Mouse (Mus musculus): ENCODE data around the gene Gm3187. TPM values are rescaled to one million over a fixed set of nuclear protein-coding genes. Genes with fewer than 3 reads are reported as not detected.
"Not testable (repeated sequence)": the region's sequence is repeated elsewhere in the genome, so short reads cannot be mapped to it uniquely, and the experiment has no call there.

The Gm3187 gene
- polyA plus RNA-seq (2015; fragmentation: Nextera tagmentation; extraction: Ambion mirVana), result not detected in 2 replicates

DNA sequence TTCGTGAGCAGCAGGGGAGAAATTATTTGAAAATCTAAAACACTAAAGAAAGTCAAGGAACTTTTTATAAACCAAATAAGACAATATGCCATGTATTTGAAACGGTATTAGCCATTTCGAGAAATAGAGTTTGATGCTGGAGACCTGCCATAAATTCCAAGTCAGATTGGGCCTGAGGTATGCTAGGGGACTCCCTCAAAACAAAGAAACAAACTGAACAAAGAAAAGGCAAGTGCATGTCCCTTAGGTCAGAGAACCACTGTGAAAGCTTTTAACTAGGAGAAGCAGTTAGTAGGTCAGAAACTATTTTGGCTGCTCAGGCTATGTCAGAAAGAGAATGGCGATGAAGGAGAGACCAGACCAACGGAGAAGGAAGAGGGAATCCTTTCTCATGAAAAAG lies at the start of gene Gm3187:
Gene Gm3187 (plus strand): TSS at position 301 of the 400 bp plus-strand sequence.
- not testable (repeated sequence) for H3K4me2 ChIP-seq; H3K4me1 ChIP-seq (replicated peaks); H3K27me3 ChIP-seq; ATAC-seq (ENCODE audit: low FRiP score); H3K9ac ChIP-seq; H3K27ac ChIP-seq; H3K36me3 ChIP-seq; H3K9me3 ChIP-seq; H3K4me3 ChIP-seq
- 80% methylated on average over 5 of the region's 5 CpGs for WGBS

DNA sequence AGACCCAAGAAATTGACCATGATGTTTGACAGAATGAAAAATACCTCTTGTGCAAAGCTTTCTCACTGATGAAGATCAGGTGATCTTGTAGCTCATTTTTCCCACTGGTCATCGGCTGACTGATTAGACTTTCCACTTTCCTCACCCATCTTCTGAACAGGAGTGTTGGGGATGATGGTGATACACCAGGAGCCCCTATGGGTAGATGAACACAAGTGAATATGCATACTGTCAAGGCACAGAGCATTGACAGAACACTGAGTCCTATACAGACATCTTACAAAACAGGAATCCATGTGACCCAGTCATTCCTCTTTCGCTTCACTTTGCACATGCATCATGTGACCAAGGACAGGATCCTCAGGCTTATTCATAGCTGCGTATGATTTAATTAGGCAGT lies 28.6 kb upstream of the Gm3187 start, which contains the start of gene Gm3194:
Gene Gm3194 (minus strand): TSS at position 101 of the 400 bp plus-strand sequence.
- WGBS, result no CpG with 5 or more reads among the region's 3 CpGs
- H3K27ac ChIP-seq; H3K4me1 ChIP-seq (replicated peaks); H3K9me3 ChIP-seq; H3K36me3 ChIP-seq; H3K4me2 ChIP-seq; H3K9ac ChIP-seq; H3K27me3 ChIP-seq; ATAC-seq (ENCODE audit: low FRiP score); H3K4me3 ChIP-seq: not testable (repeated sequence)

DNA sequence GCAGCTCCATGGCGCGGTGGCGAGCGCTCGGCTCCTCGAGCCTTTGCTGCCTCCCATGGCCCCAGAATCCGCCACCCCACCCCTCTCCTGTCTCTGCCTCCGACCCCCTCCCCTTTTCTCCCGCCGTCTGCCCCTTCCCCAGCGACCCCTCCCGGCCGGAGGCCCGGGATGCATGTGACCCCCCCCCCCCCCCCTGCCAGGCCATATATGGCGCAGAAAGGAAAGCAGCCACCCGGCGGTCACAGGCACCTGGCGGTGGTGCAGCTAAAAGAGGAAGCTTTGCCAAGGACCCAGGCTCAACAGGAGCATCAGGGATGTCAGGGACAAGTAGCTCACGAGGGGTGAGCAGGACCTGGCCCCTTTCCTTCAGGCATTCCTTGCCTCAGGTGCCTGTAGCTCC lies 23.5 kb upstream of the Gm3187 start:
- H3K27me3 ChIP-seq; H3K27ac ChIP-seq; H3K9me3 ChIP-seq; H3K36me3 ChIP-seq; H3K4me2 ChIP-seq; H3K4me1 ChIP-seq (replicated peaks); H3K4me3 ChIP-seq; H3K9ac ChIP-seq: not testable (repeated sequence)
- ATAC-seq (ENCODE audit: low FRiP score), result peak; percentile 61; the same call in 1 of the 2 replicates
- no CpG with 5 or more reads among the region's 19 CpGs for WGBS

DNA sequence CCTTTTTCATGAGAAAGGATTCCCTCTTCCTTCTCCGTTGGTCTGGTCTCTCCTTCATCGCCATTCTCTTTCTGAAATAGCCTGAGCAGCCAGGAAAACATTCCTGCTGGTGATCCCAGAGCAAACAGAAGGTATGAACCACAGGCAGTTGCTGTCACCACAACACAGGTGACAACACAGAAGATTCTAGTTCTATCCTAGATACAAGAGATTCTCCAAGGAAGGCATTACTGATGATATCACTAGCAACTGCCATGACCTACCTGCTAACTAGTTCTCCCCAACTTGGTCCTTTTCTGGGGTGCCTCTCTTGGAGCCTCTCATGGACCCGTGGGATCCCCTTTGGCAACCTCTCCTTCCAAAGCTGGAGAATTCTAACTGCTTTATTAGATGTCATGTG lies 6.3 kb upstream of the Gm3187 start, which contains the start of gene Gm8246:
Gene Gm8246 (minus strand): TSS at position 101 of the 400 bp plus-strand sequence.
- H3K36me3 ChIP-seq; H3K9me3 ChIP-seq; H3K27ac ChIP-seq; H3K27me3 ChIP-seq; H3K4me3 ChIP-seq; H3K4me2 ChIP-seq; ATAC-seq (ENCODE audit: low FRiP score); H3K9ac ChIP-seq; H3K4me1 ChIP-seq (replicated peaks): not testable (repeated sequence)
- WGBS, result no CpG with 5 or more reads among the region's 3 CpGs

DNA sequence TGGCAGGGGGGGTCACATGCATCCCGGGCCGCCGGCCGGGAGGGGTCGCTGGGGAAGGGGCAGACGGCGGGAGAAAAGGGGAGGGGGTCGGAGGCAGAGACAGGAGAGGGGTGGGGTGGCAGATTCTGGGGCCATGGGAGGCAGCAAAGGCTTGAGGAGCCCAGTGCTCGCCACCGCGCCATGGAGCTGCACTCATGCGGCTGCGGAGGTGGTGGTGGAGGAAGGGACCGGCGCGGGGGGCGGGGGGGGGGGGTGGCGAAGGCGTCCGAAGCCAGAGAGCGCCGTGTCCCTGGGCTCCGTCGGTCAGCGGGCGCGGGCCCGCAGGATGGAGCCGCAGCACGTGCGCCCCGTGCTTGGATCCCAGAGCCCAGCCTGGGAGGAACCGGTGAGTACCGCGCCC lies 17.4 kb downstream of the Gm3187 start, which contains the start of gene Gm3488:
Gene Gm3488 (plus strand): TSS at position 301 of the 400 bp plus-strand sequence.
- not testable (repeated sequence) for H3K4me3 ChIP-seq; H3K9ac ChIP-seq; H3K4me1 ChIP-seq (replicated peaks); H3K27ac ChIP-seq; ATAC-seq (ENCODE audit: low FRiP score); H3K4me2 ChIP-seq; H3K9me3 ChIP-seq; H3K36me3 ChIP-seq; H3K27me3 ChIP-seq
- WGBS, result no CpG with 5 or more reads among the region's 35 CpGs

DNA sequence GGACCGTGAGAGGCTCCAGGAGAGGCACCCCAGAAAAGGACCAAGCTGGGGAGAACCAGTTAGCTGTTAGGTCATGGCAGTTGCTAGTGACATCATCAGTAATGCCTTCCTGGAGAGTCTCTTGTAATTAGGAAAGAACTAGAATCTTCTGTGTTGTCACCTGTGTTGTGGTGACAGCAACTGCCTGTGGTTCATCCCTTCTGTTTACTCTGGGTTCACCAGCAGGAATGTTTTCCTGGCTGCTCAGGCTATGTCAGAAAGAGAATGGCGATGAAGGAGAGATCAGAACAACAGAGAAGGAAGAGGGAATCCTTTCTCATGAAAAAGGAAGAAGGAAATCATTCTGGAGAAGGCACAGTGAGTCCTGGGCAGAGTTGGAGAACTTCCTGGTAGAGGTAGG lies 54.2 kb downstream of the Gm3187 start, which contains the start of gene Gm3532:
Gene Gm3532 (plus strand): TSS at position 301 of the 400 bp plus-strand sequence.
- H3K27ac ChIP-seq; H3K4me2 ChIP-seq; H3K9ac ChIP-seq; H3K27me3 ChIP-seq; H3K36me3 ChIP-seq; H3K4me3 ChIP-seq; H3K4me1 ChIP-seq (replicated peaks); ATAC-seq (ENCODE audit: low FRiP score); H3K9me3 ChIP-seq: not testable (repeated sequence)
- no CpG with 5 or more reads among the region's 2 CpGs for WGBS

Other genes starting within 250 kb of the Gm3187 start
- gene Gm3526, start 223.6 kb upstream of the Gm3187 start, polyA plus RNA-seq (2015; fragmentation: Nextera tagmentation; extraction: Ambion mirVana), result not detected in 2 replicates
- not detected in 2 replicates for gene Gm3542, start 149.3 kb upstream of the Gm3187 start, polyA plus RNA-seq (2015; fragmentation: Nextera tagmentation; extraction: Ambion mirVana)
- 1.4 and 1.6 TPM in 2 replicates for gene Gm3500, start 95.2 kb upstream of the Gm3187 start, polyA plus RNA-seq (2015; fragmentation: Nextera tagmentation; extraction: Ambion mirVana)
- gene Gm3194, start 28.7 kb upstream of the Gm3187 start, polyA plus RNA-seq (2015; fragmentation: Nextera tagmentation; extraction: Ambion mirVana), result 2.8 and 3.2 TPM in 2 replicates
- not detected in 2 replicates for gene Gm8246, start 6.4 kb upstream of the Gm3187 start, polyA plus RNA-seq (2015; fragmentation: Nextera tagmentation; extraction: Ambion mirVana)
- 11.8 and 12.0 TPM in 2 replicates for gene Gm3488, start 17.5 kb downstream of the Gm3187 start, polyA plus RNA-seq (2015; fragmentation: Nextera tagmentation; extraction: Ambion mirVana)
- gene Gm3532, start 54.3 kb downstream of the Gm3187 start, polyA plus RNA-seq (2015; fragmentation: Nextera tagmentation; extraction: Ambion mirVana), result not detected in 2 replicates
- gene Gm8265, start 148.8 kb downstream of the Gm3187 start, polyA plus RNA-seq (2015; fragmentation: Nextera tagmentation; extraction: Ambion mirVana), result not detected in 2 replicates
- not detected in 2 replicates for gene Gm9603, start 203.2 kb downstream of the Gm3187 start, polyA plus RNA-seq (2015; fragmentation: Nextera tagmentation; extraction: Ambion mirVana)

Measured in hindbrain, embryonic 13.5 days (tissue).